Mouse (Mus musculus) kidney, postnatal 36 days (tissue): ENCODE data around the gene Wfdc3.

Source experiments
- DNase-seq, 2 experiments: peaks; one replicate each; pipeline ENCODE4 v3.0.0; 2021 to 2022; ENCODE audit warnings: mixed read lengths in 2 of 2

Gene Wfdc3

DNA sequence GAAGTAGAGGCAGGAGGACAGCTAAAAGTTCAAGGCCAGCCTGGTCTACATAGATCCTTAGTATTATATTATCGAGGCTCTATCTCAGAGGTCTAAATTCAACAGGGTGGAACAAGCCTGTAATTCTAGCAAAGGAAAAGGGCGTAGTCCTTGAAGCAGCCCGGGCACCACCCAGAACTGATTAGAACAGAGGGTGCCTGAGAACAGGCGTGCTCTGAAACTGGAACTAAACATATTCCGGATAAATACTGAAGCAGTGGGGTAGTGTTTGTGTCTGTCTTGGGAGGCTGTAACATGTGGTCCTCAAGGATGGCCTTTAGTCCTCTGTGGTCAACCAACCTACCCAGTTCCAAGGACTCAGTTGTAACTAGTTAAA is 28.2 kb upstream of the Wfdc3 start:
- DNase-seq = no peak

DNA sequence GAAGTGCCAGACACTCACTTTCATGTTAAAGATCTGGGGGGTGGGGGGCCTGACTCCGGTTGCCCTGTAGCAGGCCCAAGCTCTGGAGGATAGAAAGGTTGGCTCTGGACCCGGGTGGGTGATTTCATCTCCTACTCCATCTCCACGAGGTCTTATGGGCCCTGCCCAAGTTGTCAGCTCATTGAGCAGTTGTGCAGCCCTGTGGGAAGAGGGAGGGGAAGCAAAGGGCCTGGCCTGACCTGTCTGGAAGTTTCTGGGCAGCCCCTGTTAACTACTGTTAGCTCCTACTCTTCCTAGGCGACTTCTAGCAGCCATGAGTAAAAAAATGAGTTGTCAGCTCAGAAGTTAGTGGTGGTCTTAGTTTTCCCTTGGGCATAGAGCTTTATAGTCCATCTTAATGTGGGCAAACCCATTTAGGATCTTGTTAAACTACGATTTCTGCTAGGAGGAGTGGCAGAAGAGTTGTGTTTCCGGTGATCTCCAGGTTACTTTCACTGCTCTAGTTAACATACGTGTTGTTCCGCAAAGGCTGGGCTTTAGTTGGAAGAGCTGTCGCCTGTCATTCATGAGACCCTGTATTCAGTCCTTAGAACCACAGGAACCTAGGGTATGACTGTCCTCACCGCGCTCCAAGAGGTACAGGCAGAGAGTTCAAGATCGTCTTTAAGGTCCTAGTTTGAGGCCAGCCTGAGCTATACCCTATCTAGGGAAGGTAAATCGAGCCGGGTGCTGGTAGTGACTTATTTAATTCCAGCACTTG is 27.7 kb upstream of the Wfdc3 start:
- no peak for DNase-seq

DNA sequence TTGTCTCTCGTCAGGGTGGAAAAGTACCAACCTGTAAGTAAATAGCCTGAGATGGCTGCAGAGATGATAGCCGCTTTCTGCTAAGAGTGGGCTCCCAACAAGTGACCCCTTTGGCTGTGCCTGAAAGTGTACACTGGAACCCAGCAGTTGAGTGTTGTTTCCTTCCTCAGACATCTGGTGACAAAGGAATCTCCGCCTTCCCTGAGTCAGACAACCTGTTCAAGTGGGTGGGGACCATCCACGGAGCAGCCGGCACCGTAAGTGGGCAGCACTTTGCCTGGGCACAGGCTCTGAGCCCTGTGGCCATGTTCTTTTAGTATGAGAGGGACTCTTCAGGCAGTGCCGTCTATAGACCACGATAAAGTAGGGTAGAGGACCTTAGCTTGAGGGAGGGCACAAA is 25.4 kb upstream of the Wfdc3 start:
- no peak for DNase-seq

DNA sequence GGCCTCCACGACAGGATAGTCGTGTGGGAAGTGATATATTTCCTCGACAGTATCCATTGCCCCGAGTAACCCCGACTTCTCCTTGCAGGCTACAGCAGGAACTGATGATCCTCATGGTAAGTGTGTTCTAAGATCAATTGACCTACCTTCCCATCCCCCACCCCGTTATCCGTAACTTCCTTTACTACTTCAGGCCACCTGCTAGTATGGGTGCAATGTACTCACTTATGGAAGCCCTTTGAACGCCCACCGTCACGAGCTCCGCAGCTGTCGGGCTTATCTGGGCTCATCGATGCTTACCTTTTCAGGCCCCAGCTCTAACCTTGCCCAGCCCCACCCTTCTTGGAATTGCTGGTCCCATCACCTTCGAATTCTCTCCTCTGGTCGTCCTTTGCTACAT is 24.5 kb upstream of the Wfdc3 start:
- DNase-seq = no peak

DNA sequence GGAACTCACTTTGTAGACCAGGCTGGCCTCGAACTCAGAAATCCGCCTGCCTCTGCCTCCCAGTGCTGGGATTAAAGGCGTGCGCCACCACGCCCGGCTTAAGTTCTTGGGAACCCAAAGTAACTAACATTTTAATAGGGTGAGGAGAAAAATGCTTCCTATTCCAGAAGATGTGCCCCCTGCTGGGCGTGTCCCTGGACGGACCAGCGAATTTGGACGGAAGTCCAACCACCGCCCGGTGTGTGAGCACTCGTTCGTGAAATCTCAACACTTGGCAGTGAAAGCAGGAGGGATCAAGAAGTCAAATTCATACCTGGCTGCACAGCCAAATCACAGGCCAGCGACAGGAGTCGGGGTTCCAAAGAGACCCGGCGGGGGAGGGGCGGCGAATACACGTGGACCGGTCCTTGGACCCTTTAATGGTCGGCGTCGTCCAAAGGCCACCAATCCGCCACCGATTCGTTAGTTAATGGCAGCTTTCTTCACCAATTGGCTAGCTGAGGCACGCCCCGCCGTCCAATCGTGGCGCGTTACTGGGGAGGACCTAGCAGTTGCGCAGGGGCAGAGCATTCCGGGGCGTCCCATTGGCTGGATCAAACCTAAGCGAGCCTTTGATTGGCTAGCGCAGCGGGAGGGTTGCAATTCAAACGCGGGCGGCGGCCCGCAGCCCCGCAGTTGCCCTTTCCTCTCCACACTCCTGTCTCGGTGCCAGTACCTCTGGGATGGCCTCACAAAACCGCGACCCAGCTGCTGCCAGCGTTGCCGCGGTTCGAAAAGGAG is 23.7 kb upstream of the Wfdc3 start, which contains the start of gene Ube2c:
TSS of gene Ube2c (plus strand) at position 641 of the 780 bp plus-strand sequence.
- peak; percentile 99 for DNase-seq

DNA sequence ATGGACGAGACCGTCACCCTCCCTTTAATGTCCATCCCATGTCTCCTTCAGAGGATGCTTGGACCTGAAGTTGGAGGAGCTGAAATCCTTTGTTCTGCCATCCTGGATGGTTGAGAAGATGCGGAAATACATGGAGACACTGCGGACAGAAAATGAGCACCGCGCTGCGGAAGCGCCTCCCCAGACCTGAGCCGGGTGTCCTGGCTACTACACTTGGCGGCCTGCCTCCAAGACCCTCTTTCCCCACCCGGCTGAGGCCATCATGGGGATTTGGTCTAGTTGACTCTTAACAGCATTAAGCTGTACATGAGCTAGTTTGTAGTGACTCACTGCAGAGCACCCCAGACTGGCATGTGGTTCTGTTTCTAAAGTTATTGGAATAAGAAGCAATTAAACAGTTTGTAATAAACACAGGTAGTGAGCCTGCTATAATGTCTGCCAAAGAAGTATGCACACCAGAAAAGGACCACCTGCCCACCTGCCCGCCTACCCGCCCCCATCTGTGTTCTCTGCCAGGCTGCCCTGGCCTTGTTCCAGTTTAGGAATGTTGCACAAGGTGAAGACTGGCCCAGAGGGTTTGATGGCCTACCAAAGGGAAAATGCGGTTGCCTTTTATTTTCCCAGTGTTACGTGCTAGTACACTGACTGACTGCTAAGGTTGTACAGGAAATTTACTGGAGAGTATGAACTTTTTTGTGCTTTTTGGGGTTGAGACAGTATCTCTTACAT is 22.2 kb upstream of the Wfdc3 start:
- DNase-seq = peak; percentile 23 to 35

DNA sequence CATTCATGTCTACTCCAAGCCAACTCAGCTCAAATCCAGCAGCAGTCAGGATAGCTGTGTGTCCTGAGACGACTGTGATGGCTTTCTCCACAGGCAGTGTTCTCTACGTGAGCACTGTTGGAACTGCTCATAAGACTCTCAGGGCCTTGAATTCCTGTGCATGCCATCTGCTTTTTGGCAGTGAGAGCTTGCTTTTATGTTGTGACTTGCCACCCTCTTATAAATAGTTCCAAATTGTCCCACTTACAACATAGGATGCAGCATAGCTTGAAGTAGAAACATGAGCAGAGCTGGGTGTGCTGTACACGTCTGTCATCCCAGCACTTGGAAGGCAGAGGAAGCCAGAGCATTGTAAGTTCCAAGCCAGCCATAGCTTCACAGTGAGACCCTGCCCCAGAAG is 20.1 kb upstream of the Wfdc3 start:
- no peak for DNase-seq

DNA sequence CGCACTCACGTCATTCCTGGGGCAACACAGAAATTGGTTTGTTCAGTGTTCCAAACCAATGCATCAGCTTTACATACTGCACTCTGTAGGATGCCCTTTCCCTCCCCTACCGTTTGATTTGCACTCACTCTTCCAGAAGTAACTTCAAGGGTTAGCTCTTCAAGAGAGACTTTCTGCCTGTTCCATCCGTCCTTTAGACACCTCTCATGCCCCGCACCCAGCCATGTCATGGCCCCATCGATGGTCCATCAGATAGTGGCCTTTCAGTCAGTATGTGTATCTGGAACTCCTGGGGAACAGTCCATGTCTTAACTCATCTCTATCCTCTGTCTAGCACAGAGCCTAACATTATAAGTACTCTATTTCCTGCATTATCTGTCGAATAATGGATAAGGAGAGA is 16.9 kb upstream of the Wfdc3 start:
- no peak for DNase-seq

DNA sequence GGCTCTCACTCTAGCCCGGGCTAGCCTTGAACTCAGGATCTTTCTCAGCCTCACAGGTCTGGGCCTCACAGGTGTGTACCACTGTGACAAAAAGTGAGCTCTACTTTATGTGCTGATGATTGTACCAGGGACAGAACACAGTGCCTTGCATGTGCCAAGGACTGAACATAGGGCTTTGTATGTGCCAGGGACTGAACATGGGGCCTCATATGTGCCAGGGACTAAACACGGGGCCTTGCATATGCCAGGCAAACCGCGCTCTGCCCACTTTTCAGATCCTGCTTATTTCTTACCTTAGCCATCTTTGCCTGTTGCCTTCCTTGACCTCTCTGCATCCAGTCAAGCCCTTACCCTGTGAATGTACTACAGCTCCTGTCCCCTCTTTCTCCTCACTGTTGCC is 16.2 kb upstream of the Wfdc3 start:
- no peak for DNase-seq

DNA sequence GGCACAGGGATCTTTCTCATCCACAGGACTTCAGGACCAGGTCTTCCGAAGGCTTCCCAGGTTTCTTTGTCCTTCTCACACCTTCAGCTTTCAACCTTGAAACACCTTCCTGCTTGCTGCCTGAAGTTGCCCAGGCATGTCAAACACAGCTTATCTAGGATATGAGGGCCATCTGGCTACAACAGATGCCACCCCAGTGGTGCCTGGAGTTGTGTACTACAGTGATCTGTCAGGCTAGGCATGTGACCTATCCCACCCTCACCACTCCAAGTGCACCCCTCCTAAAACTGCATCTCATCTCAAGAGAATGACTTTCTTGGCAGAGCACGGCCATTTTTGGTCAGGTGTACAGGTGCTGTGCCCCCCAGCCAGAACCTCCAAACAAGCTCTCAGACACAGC is 15.8 kb upstream of the Wfdc3 start:
- DNase-seq = no peak

DNA sequence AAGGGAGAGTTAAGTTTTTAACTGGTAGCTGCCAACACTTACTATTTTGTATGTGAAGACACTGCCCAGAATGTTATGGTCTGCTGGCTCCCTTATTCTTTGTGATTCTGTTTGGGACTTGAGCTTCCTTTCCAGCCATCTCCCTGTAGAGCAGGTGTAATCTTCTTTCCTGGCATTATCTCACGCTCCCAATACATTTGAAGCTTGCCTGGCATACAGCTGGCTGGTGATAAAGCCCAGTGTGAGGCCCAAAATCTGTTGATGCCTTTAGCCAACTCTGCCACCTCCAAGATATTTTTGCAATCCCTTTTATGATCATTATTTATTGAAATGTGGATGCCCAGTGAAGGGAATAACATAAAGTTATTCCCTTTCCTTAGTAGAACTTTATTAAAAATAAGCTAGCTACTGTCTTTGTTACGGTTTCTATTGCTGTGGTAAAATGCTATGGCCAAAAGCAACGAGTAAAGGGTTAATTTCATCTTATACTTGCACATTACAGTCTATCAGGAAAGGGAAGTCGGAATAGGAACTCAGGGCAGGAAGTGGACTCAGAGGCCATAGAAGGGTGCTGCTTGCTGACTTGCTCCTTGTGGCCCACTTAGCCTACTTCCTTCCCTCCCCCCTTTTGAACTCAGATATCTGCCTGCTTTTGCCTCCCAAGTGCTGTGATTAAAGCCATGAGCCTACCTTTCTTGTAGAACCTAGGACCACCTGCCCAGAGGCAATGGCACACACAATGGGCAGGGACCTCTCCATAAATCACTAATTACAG is 14.5 kb upstream of the Wfdc3 start:
- DNase-seq = no peak

DNA sequence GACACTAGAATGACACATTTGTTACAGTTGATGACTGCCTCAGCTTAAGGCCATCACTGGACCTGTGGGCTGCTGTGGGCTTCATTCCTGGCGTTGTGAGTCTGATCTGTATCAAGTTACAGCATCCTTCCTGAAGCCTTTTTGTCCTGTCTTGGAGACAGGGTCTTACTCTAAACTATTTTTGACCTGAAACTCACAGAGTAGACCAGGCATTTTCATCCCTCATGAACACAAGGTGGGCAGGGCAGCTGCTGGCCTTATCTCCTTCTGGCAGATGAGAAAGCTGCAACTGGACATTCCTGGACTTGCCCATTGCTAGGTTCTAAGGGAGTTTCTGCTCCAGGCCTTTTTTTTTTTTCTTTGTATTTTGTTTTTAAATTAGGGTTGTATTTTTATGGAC is 13.0 kb upstream of the Wfdc3 start:
- no peak for DNase-seq

DNA sequence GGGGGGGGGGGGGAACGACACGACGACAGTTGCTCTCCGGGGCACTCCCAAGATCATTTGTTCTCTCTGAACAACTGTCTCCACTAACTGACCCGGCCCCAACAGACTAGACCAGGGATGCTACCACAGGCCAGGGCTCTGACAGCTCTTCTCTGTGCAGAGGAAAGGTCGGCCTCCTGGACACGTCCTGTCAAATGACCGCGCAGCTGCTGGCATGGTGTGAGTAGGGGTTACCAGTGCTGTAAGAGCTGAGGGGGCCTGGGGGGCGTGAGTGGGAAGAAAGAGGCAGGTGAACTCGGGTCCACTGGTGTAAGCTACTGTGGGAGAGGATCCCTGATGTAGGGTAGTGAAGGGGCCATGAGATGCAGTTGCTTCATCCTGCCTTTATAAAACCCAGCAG is 12.1 kb upstream of the Wfdc3 start:
- no peak for DNase-seq

DNA sequence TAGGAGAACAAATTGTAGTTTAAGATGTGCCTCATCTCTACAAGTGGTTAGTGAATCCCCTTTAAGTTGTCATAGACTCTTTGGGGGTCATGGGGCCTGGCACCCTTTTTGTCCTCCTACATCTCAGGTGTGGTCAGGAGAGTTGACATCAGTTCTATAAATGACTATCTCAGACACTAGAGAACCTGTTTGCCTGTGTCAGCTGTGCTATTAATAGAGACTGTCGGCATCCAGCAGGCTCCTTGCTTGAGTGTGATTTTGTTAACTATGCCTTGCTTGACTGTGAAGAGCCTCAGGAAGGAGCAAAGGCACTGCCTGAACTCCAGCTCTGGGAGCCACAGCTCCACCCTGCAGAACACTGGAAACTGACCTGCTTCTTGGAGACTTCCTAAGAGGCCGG is 9.1 kb upstream of the Wfdc3 start:
- no peak for DNase-seq

DNA sequence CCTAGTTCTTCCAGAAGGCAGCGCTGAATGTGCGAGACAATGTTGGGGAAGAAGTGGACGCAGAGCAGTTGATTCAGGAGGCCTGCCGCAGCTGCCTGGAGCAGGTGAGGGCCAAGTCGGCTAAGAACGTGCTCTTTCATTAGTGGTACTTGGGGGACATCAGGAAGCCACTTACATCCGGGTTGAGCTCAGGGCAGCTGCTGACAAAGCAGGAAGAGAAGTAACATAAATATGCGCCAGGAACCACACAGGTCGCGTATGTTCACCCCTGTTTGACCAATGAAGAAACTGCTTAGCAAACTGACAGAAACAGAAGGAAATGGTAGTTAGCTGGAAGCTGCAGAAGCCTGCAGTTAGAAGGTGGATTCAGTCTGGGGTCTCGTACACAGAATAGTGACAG is 8.4 kb upstream of the Wfdc3 start:
- no peak for DNase-seq

DNA sequence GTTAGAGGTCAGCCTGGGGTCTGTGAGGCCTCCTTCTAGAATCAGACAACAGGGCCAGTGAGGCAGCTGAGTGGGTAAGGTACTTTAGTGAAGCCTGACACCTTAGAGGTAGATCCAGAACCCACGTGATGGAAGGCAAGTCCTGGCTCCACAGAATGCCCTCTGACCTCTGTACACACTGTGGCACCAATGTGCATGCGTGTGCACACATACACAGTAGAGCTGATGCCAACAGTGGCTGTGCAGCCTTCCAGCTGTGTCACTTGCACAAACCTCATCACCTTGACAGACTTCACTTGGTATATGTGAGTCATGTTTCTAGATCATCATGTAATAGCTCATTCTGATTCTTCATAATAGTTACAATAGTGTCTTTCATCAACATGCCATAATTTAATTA is 6.7 kb upstream of the Wfdc3 start:
- DNase-seq = no peak

DNA sequence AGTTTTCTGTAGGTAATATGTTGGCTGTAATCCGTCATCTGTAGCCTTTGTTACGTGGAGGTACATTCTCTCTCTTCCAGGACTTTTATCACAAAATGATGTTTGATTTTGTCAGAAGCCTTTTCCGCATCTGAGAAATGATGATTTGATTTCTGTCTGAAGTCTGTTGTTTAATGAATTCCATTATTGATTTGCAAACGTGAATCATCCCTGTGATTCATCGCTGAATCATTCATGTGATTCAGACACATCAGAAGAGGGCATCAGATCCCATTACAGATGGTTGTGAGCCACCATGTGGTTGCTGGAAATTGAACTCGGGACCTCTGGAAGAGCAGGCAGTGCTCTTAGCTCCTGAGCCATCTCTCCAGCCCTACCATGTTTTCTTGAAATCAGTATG is 3.3 kb upstream of the Wfdc3 start:
- DNase-seq = no peak

DNA sequence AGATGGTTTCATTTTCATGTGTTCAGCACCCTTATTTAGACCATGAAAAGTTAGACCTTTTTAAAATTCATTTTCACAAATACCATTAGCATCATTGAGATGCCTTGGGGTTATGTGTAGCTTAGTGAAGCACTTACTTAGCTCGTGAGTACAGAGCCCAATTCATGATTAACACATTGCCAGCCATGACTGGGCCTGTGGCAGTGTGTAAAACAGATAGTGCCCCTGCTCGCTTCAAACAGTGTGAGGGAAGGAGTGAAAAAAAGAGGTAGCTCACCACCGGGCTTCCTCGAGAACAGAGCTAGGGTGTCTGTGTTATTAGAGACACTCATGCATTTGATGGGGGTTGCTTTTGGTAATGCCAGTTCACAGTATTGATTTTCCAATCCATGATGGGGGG is 2.5 kb upstream of the Wfdc3 start:
- DNase-seq = no peak

DNA sequence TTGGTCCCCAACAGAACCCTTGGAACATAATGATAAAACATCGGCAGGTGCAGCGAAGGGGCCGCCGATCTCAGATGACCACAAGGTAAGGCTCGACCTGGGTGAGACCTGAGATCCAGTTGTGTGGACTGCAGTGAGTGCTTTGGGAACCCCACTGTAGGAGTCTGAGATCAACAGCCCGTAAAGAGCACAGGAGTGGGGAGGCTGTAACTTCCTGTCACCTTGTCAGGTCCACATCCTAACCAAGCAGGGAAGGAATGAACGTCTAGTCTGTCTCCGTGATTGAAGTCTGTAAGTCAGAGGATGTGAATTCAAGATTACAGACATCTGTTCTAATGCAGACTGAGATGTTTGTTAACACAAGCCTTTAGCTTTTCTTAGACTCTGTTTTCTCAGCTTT is 962 bp upstream of the Wfdc3 start:
- DNase-seq = no peak

DNA sequence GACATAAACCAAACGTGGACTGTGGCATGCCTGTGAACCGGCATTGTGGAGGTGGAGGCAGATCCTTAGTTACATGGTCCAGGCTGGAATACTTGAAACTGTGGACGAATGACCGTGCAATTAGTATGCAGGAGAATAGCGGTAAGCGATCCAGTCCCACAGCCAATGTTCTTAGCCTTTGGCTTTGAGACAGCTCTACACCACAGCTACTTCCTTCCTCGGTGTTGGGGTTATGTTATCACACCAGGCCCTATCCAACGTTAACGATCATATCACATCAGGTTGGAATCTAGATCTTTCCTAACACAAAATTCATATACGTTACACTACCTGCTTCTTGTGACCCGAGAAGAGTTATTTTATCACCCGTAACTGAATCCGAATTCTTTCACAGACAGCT is 744 bp downstream of the Wfdc3 start:
- no peak for DNase-seq

DNA sequence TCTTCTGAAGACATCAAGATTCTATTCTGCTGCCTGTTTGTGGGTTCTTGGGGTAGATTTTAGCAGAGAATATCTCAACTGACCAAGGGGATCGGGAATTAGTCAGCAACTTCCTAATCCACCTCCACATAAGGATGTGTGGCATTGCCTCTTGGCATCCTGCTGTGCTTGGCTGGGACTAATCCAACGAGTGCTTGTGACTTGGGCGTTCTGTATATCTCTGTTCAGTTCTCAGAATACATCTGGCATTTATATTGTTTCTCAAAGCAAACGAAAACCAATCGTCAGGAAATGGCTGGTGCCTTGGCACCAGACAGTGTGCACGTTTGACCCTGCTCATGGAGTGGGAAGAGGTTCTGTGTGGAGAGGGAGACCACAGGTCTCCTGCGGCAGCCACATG is 5.9 kb downstream of the Wfdc3 start:
- no peak for DNase-seq

DNA sequence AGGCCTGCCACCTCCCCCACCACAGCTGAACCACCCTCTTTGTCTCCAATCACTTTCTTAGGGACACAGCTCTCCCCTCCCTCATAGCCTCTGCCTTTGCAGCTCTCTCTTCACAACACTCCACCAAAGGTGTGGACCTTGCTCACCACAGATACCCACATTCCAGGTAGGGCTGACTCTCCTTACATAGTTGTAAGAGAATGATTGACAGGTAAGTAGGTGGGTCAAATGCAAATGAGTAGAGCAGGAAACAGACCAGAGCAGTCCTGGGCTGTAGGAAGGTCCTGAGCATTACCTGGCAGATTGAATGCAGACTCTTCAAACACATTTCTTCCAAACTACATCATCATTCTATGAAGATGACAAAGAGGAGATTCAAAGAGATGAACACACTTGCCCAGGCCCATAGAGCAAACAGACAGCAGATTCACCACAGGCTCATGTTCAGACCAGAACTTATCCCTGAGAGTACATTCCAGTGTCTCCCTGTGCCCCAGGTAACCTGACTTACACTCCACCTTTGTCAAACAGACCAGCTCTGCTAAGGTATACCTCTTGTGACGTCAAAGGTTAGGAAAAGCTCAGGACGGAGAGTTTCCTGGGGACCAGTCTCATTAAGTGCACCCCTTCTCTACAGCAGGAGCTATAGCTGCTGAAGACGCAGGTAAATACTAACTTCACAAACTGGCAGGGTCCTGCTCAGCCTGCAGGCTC is 8.2 kb downstream of the Wfdc3 start:
- peak in 1 of 2 experiments; percentile 25 for DNase-seq
